Mouse (Mus musculus): ENCODE results near the gene Tmem220. TPM values are rescaled to one million over a fixed set of nuclear protein-coding genes. Genes with fewer than 3 reads are reported as not detected.

Gene Tmem220
- total RNA-seq, 2 experiments from 2014 or later, result 4.9 to 8.9 TPM

Other genes with a start within 250 kb of the Tmem220 start
- gene Pirt, start 113.2 kb upstream of the Tmem220 start, total RNA-seq (2021), result 1 to 10 TPM; 7.5 to 9.9 TPM
- gene Tmem238l, start 68.5 kb upstream of the Tmem220 start, total RNA-seq (2021), result not detected
- gene Adprm, start 27.4 kb downstream of the Tmem220 start, total RNA-seq (2021), result 10 to 100 TPM; 21.1 to 25.7 TPM
- 10 to 100 TPM; 19.7 to 22.1 TPM for gene Sco1, start 27.5 kb downstream of the Tmem220 start, total RNA-seq (2021)
- gene Myh3, start 53.1 kb downstream of the Tmem220 start, total RNA-seq (2021), result under 1 TPM; 0.06 to 0.07 TPM
- 1 to 10 TPM in 1 of 2 experiments, not detected in 1; 5.2 TPM for gene Myh2, start 145.9 kb downstream of the Tmem220 start, total RNA-seq (2021)
- 1 to 10 TPM in 1 of 2 experiments, under 1 TPM in 1; 0.03 to 7.7 TPM for gene Myh1, start 174.9 kb downstream of the Tmem220 start, total RNA-seq (2021)
- 1 to 10 TPM in 1 of 2 experiments, not detected in 1; 1.4 TPM for gene Myh4, start 212.9 kb downstream of the Tmem220 start, total RNA-seq (2021)

All from adrenal gland, adult 18-20 months (tissue).